ENCODE assay signal across 16 mouse cellular contexts in the genomic region with DNA sequence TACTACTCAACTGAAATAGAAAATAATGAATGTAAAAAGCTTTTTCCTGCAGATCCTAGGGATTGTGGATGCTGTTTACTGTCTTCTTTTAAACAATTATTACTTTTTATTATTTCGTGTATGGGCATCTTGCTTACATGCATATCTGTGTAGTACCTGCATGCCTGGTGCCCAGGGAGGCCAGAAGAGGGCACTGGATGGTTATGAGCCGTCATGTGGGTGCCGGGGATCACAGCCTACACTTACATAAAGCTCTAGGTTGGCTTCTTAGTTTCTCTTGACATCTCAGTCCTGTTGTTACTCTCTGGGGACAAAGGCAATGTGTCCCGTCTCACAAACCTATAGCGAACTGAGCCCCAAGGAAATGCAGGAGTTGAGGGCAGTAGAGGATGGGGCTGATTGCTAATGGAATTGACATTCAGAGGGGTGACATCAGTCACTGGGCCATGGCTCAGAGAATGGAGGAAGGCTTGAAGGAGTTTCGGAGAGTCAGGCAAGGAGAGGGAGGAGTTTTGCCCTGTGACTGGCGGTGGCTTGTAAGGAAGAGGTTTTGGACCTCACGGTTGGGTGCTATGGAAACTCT. TPM values are rescaled to one million over a fixed set of nuclear protein-coding genes. Genes with fewer than 3 reads are reported as not detected.
DNase-seq lines count a peak whose midpoint lies in the region; TF ChIP-seq lines count a peak whose summit lies in the region.
"Had no signal": no experiment of that assay in that cellular context is flagged by ENCODE, and none has a peak within 500 bp of the region (broad histone marks: within the 10 kb centered on the region; RNA-seq: fewer than 3 reads in every experiment).

No protein-coding gene starts in this region.

- DNase-seq in cerebellum, postnatal 10 days = peak; percentile 31
- DNase-seq in cerebellum, adult 8-10 months = no peak
- DNase-seq in liver, adult 2 months (ENCODE audit: extremely low read depth, low read depth, low spot score) = no peak
- no peak for DNase-seq in liver
- peak; percentile 24 for DNase-seq in NIH3T3 (ENCODE audit: low read depth)
- peak; percentile 50 for DNase-seq in splenic B cell, adult 2 months (ENCODE audit: low read depth, low spot score)
- DNase-seq in right cerebral cortex, postnatal 25 days = no peak
- no peak for DNase-seq in lung, adult 2 months
- DNase-seq: embryo, embryonic 11 days; heart, postnatal 4 days; liver, embryonic 13.5 days; midbrain, embryonic 14.5 days had no signal

- no peaks in the 10 kb centered on the region for H3K27me3 ChIP-seq in liver, adult 2 months (ENCODE audit: control insufficient read depth, insufficient read depth, low read length)
- H3K27me3 ChIP-seq in splenic B cell, adult 2 months (ENCODE audit: control insufficient read depth, insufficient read depth, low read length, poor library complexity, severe bottlenecking) = no peaks in the 10 kb centered on the region

- H3K4me3 ChIP-seq in liver, adult 2 months (ENCODE audit: insufficient read depth, low read depth, low read length) = no peak overlapping the region
- H3K4me3 ChIP-seq in lung, adult 2 months (replicated peaks; ENCODE audit: extremely low read depth, low read depth, low read length) = no peak overlapping the region
- H3K4me3 ChIP-seq: liver, embryonic 13.5 days; neural tube, embryonic 12.5 days had no signal

- H3K9ac ChIP-seq in liver, adult 2 months (ENCODE audit: low read depth, low read length) = no peak overlapping the region
- H3K9ac ChIP-seq: liver, embryonic 13.5 days; neural tube, embryonic 12.5 days had no signal

- no peaks in the 10 kb centered on the region for H3K36me3 ChIP-seq in liver, adult 2 months (ENCODE audit: control insufficient read depth, insufficient read depth, low read length)
- no peaks in the 10 kb centered on the region for H3K36me3 ChIP-seq in splenic B cell, adult 2 months (ENCODE audit: control insufficient read depth, insufficient read depth, low read length, poor library complexity, severe bottlenecking)
- H3K36me3 ChIP-seq: G1E; liver, embryonic 13.5 days; neural tube, embryonic 12.5 days had no signal

- WGBS in liver, adult 2 months = 79% methylated on average over 8 of the region's 8 CpGs
- WGBS in lung, adult 2 months = 76% methylated on average over 8 of the region's 8 CpGs

- no peaks in the 10 kb centered on the region for H3K4me1 ChIP-seq in liver, adult 2 months (ENCODE audit: control insufficient read depth, insufficient read depth, low read length)
- no peaks in the 10 kb centered on the region for H3K4me1 ChIP-seq in lung, adult 2 months (ENCODE audit: control insufficient read depth, insufficient read depth, low read length)
- H3K4me1 ChIP-seq: liver, embryonic 13.5 days had no signal

- H3K79me2 ChIP-seq in liver, adult 2 months (ENCODE audit: control insufficient read depth, insufficient read depth, low read length) = no peaks in the 10 kb centered on the region

- H3K27ac ChIP-seq in liver, adult 2 months (replicated peaks; ENCODE audit: insufficient read depth, low read depth, low read length) = no peak overlapping the region
- H3K27ac ChIP-seq: liver, embryonic 13.5 days; neural tube, embryonic 12.5 days had no signal

- TF ChIP-seq CTCF in liver, adult 2 months (IDR thresholded peaks at IDR 0.05; ENCODE audit: low read depth, low read length) = peak; percentile 42
- TF ChIP-seq CTCF in lung, adult 2 months (IDR thresholded peaks at IDR 0.05; ENCODE audit: insufficient read depth, low read length) = no peak

- no peak for TF ChIP-seq POLR2A in liver, adult 2 months (IDR thresholded peaks at IDR 0.05; ENCODE audit: extremely low read depth, insufficient read depth, low read length)
- TF ChIP-seq POLR2A in lung, adult 2 months (IDR thresholded peaks at IDR 0.05; ENCODE audit: borderline replicate concordance, extremely low read depth, low read depth, low read length) = no peak

RNA-seq across cellular contexts. Expression of gene Slc10a1, which starts 24.1 kb away (rescaled TPM):
- 389 and 508 TPM in 2 replicates for total RNA-seq in liver, adult 2 months (2014; rRNA removed)
- 1,193 and 1,387 TPM in 2 replicates for polyA plus RNA-seq in liver, adult 2 months (2012; rRNA removed)
- polyA plus RNA-seq in lung, adult 2 months (2012; rRNA removed) = 0.11 and 0.50 TPM in 2 replicates
- total RNA-seq: heart, postnatal 4 days; left cerebral cortex, postnatal 10 days had no signal
- polyA plus RNA-seq: G1E; gonadal fat pad, adult 2 months had no signal

RNA-seq across cellular contexts. Expression of gene Smoc1, which starts 34.0 kb away (rescaled TPM):
- total RNA-seq in liver, adult 2 months (2014; rRNA removed) = 28.3 and 36.6 TPM in 2 replicates
- polyA plus RNA-seq in liver, adult 2 months (2012; rRNA removed) = 50.7 and 65.7 TPM in 2 replicates
- polyA plus RNA-seq in lung, adult 2 months (2012; rRNA removed) = 5.0 TPM in 2 replicates

RNA-seq across cellular contexts. Expression of gene Srsf5, which starts 47.3 kb away (rescaled TPM):
- total RNA-seq in liver, adult 2 months (2014; rRNA removed) = 232 and 331 TPM in 2 replicates
- polyA plus RNA-seq in liver, adult 2 months (2012; rRNA removed) = 198 and 238 TPM in 2 replicates
- polyA plus RNA-seq in lung, adult 2 months (2012; rRNA removed) = 364 and 550 TPM in 2 replicates

Comparison
In these comparisons a context has a peak if more than half of its experiments do, and no peak if none do; other contexts are left out.
1. DNase-seq: peak in cerebellum, postnatal 10 days (2 of 2), NIH3T3 (single experiment) and splenic B cell, adult 2 months (single experiment); none in cerebellum, adult 8-10 months (single experiment), liver, adult 2 months (single experiment), liver (single experiment), right cerebral cortex, postnatal 25 days (single experiment) and lung, adult 2 months (single experiment).
2. RNA of gene Slc10a1, which starts 24.1 kb away (polyA plus RNA-seq): 1,193 to 1,387 TPM in liver, adult 2 months; 0.11 to 0.50 TPM in lung, adult 2 months; every median in the first group is over 100 times any median in the second.